Mouse (Mus musculus) heart, postnatal 10 days (tissue): ENCODE data around the gene Tmc8. TPM values are rescaled to one million over a fixed set of nuclear protein-coding genes. Genes with fewer than 3 reads are reported as not detected.
"Not testable (repeated sequence)": the region's sequence is repeated elsewhere in the genome, so short reads cannot be mapped to it uniquely, and the experiment has no call there.

Experiments
- DNase-seq, 2 experiments: peaks; one replicate each; pipeline ENCODE4 v3.0.0; 2021
- intact Hi-C: fragments of 180-260 bp; cut with DNase I; formaldehyde crosslinking; loops from one replicate; pipeline ENCODE4 v1.15.1; 2025
- total RNA-seq, 2 experiments: library from RNA; stranded (reverse); gene quantifications; 2 replicates each; pipeline ENCODE4 v1.2.3; 2021

The Tmc8 gene
- total RNA-seq, 2 experiments from 2014 or later, result 4.4 to 6.4 TPM

- peak; percentile 66 to 74 for DNase-seq
- intact Hi-C loops, result loop anchor here (10.0 kb wide), 1 partner anchor 348 kb away; no protein-coding TSS in a partner anchor
Observed at GRCm38 (mm10) chr11:117822728-117823241, 40.9 kb downstream of the Tmc8 start.

- no peak for DNase-seq
- intact Hi-C loops, result loop anchor here (10.0 kb wide), 1 partner anchor 349 kb away; no protein-coding TSS in a partner anchor
Observed at GRCm38 (mm10) chr11:117823411-117823810, 41.5 kb downstream of the Tmc8 start.

- peak; percentile 88 to 91 for DNase-seq
- intact Hi-C loops, result loop anchor here (1.0 to 10.0 kb wide), 2 partner anchors 115 to 350 kb away; no protein-coding TSS in a partner anchor
Observed at GRCm38 (mm10) chr11:117824060-117824969, 42.4 kb downstream of the Tmc8 start.

- intact Hi-C loops, result loop anchor here (1.0 to 10.0 kb wide), 3 partner anchors 23 to 351 kb away; partner anchors contain the start of gene Birc5
- DNase-seq, result peak; percentile 82 to 83
Observed at GRCm38 (mm10) chr11:117825333-117826101, 43.6 kb downstream of the Tmc8 start, which contains the start of the genes Afmid and Tk1. Gene Afmid (plus strand): TSS chr11:117825924. Gene Tk1 (minus strand): TSS chr11:117826092.

- peak in 1 of 2 experiments; percentile 47 for DNase-seq
- intact Hi-C loops, result loop anchor here (2.0 to 10.0 kb wide), 2 partner anchors 23 to 351 kb away; partner anchors contain the start of gene Birc5
Observed at GRCm38 (mm10) chr11:117826164-117826563, 44.3 kb downstream of the Tmc8 start.

GRCm38 (mm10) chr11:117826916-117827315 lies 45.0 kb downstream of the Tmc8 start:
- no peak for DNase-seq

GRCm38 (mm10) chr11:117827386-117827785 lies 45.5 kb downstream of the Tmc8 start:
- peak in 1 of 2 experiments; percentile 25 for DNase-seq
- intact Hi-C loops, result loop anchor here (2.0 to 10.0 kb wide), 2 partner anchors 21 to 353 kb away; partner anchors contain the start of gene Birc5

More at GRCm38 (mm10) chr11:117826916-117827315, 45.0 kb downstream of the Tmc8 start:
- intact Hi-C loops, result loop anchor here (2.0 to 10.0 kb wide), 2 partner anchors 22 to 352 kb away; partner anchors contain the start of gene Birc5

- peak; percentile 53 to 62 for DNase-seq
- intact Hi-C loops, result loop anchor here (2.0 to 10.0 kb wide), 2 partner anchors 354 to 448 kb away; no protein-coding TSS in a partner anchor
Observed at GRCm38 (mm10) chr11:117828149-117828887, 46.4 kb downstream of the Tmc8 start.

GRCm38 (mm10) chr11:117828888-117829604 lies 47.2 kb downstream of the Tmc8 start:
- peak; percentile 79 to 80 for DNase-seq
- intact Hi-C loops, result loop anchor here (2.0 to 10.0 kb wide), 2 partner anchors 354 to 448 kb away; no protein-coding TSS in a partner anchor

- intact Hi-C loops, result loop anchor here (2.0 to 10.0 kb wide), 3 partner anchors 335 to 449 kb away; no protein-coding TSS in a partner anchor
- peak; percentile 59 to 67 for DNase-seq
Observed at GRCm38 (mm10) chr11:117829671-117830215, 47.9 kb downstream of the Tmc8 start.

GRCm38 (mm10) chr11:117830401-117830800 lies 48.5 kb downstream of the Tmc8 start:
- no peak for DNase-seq
- intact Hi-C loops, result loop anchor here (10.0 kb wide), 1 partner anchor 336 kb away; no protein-coding TSS in a partner anchor

GRCm38 (mm10) chr11:117832086-117832969 lies 50.5 kb downstream of the Tmc8 start:
- intact Hi-C loops, result loop anchor here (10.0 kb wide), 1 partner anchor 338 kb away; no protein-coding TSS in a partner anchor
- DNase-seq, result peak; percentile 72 to 81

- intact Hi-C loops, result loop anchor here (10.0 kb wide), 1 partner anchor 339 kb away; no protein-coding TSS in a partner anchor
- not testable (repeated sequence) for DNase-seq
Observed at GRCm38 (mm10) chr11:117833509-117833908, 51.6 kb downstream of the Tmc8 start.

GRCm38 (mm10) chr11:117834086-117834485 lies 52.2 kb downstream of the Tmc8 start:
- DNase-seq, result no peak
- intact Hi-C loops, result loop anchor here (10.0 kb wide), 1 partner anchor 339 kb away; no protein-coding TSS in a partner anchor

GRCm38 (mm10) chr11:117836306-117836705 lies 54.4 kb downstream of the Tmc8 start:
- no peak for DNase-seq

GRCm38 (mm10) chr11:117838572-117838971 lies 56.7 kb downstream of the Tmc8 start:
- intact Hi-C loops, result loop anchor here (10.0 kb wide), 1 partner anchor 344 kb away; no protein-coding TSS in a partner anchor
- peak; percentile 65 to 71 for DNase-seq

More at GRCm38 (mm10) chr11:117836306-117836705, 54.4 kb downstream of the Tmc8 start:
- intact Hi-C loops, result loop anchor here (10.0 kb wide), 1 partner anchor 342 kb away; no protein-coding TSS in a partner anchor

- no peak for DNase-seq
- intact Hi-C loops, result loop anchor here (10.0 kb wide), 1 partner anchor 344 kb away; no protein-coding TSS in a partner anchor
Observed at GRCm38 (mm10) chr11:117839021-117839420, 57.1 kb downstream of the Tmc8 start.
